Mouse (Mus musculus) midbrain, embryonic 11.5 days (tissue): ENCODE measurements around the gene Fam120a. TPM values are rescaled to one million over a fixed set of nuclear protein-coding genes. Genes with fewer than 3 reads are reported as not detected.
A peak's percentile ranks its signal among the peaks of the same experiment; 100 is the strongest.

ENCODE experiments used
- ATAC-seq: fragments of 200-750 bp; cut with Nextera tagmentation; 2 replicates; pipeline ENCODE4 v1.8.0; 2017; ENCODE audit warnings: moderate TSS enrichment, moderate library complexity; ENCODE audit not compliant: low FRiP score
- DNase-seq: peaks from one replicate; pipeline ENCODE4 v3.0.0; 2015; ENCODE audit warnings: low spot score; ENCODE audit errors: missing footprints
- H3K27ac ChIP-seq: fragments of 300-500 bp; sonication (generic); 2 replicates; pipeline ENCODE4 v1.5.1; 2014; ENCODE audit warnings: low read depth, low read length
- H3K27me3 ChIP-seq: fragments of 300-500 bp; sonication (generic); 2 replicates; pipeline ENCODE4 v1.6.1; 2014; ENCODE audit warnings: mild to moderate bottlenecking, low read length, moderate library complexity, mixed read lengths; ENCODE audit not compliant: control insufficient read depth, insufficient read depth
- H3K36me3 ChIP-seq: fragments of 300-500 bp; sonication (generic); 2 replicates; pipeline ENCODE4 v1.6.1; 2014; ENCODE audit warnings: mild to moderate bottlenecking, low read length, moderate library complexity, mixed read lengths; ENCODE audit not compliant: control insufficient read depth, insufficient read depth
- H3K4me1 ChIP-seq: fragments of 300-500 bp; sonication (generic); 2 replicates; pipeline ENCODE4 v1.6.1; 2014; ENCODE audit warnings: low read length; ENCODE audit not compliant: control insufficient read depth, insufficient read depth
- H3K4me2 ChIP-seq: fragments of 300-500 bp; sonication (generic); 2 replicates; pipeline ENCODE4 v1.6.1; 2014; ENCODE audit warnings: mild to moderate bottlenecking, moderate library complexity
- H3K4me3 ChIP-seq: fragments of 300-500 bp; sonication (generic); 2 replicates; pipeline ENCODE4 v1.5.1; 2014; ENCODE audit warnings: low read depth, low read length
- H3K9ac ChIP-seq: fragments of 300-500 bp; sonication (generic); 2 replicates; pipeline ENCODE4 v1.6.1; 2014; ENCODE audit warnings: low read length
- H3K9me3 ChIP-seq: fragments of 300-500 bp; sonication (generic); 2 replicates; pipeline ENCODE4 v1.6.1; 2016; ENCODE audit warnings: low read length; ENCODE audit not compliant: control insufficient read depth
- WGBS: fragments of 180-500 bp; shearing (Covaris S2); extraction: QIAGEN DNeasy Blood & Tissue Kit; methylation state at CpG from one replicate; pipeline ENCODE4 v1.1.7; 2014; 5-methylcytosine and 5-hydroxymethylcytosine counted together
- polyA plus RNA-seq: library from polyadenylated mRNA; unstranded; fragments of >200 nt; fragmentation: Nextera tagmentation; extraction: Ambion mirVana; gene quantifications from 2 replicates; pipeline ENCODE4 v1.2.1, GENCODE M21; 2014

The Fam120a gene
- 17.1 and 19.3 TPM in 2 replicates for polyA plus RNA-seq

DNA sequence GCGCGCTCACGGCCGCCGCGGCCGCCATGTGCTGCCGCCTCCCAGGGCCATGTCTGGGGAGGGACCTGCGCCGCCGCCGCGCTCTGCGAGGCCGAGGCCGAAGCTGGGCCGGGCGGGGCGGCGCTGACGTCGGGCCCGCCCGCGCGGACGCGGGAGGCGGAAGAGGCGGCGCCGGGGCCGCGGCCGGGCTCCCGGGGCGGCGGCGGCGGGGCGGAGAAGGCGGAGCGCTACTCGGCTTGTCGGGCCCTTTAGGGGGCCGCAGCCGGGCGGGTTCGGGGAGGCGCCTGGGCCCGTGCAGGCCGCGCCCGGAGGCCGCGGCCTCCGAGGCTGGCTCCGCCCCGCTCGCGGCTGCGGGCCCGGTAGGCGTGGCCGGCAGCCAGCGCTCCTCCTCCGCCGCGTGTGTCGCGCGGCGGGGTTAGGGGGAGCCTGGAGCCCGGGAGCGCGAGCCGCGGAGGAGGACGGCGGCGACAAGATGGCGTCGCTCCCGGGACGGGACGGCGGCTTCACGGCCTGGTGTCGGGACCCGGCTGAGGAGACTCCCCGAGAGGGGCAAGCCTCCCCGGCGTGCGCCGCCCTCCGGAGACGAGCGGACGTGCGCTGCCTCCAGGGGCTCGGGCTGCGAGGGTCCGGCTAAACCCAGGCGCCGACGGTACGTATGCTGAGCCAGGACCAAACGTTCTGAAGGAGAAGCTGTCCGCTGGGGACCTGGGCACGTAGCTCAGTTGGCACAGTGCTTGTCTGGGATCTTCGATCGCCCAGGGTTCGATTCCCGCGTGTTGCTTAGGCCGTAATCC, at the start of gene Fam120a:
TSS of gene Fam120a (minus strand) at position 62 of the 794 bp plus-strand sequence.
- Histone ChIP-seq H3K4me1 (peaks cover 27% of the 10 kb centered on the region), H3K4me3 (peak within 1 kb of the TSS; percentile 90), H3K27me3 (no peaks in the 10 kb centered on the region), H3K27ac (peak within 1 kb of the TSS; percentile 94), H3K9ac (peak within 1 kb of the TSS; percentile 96), H3K9me3 (no peaks in the 10 kb centered on the region), H3K36me3 (no peaks in the 10 kb centered on the region), H3K4me2 (peak within 1 kb of the TSS; percentile 89)
- under 1% methylated on average over 87 of the region's 116 CpGs for WGBS
- ATAC-seq (peak; percentile 94), DNase-seq (peak; percentile 97)

DNA sequence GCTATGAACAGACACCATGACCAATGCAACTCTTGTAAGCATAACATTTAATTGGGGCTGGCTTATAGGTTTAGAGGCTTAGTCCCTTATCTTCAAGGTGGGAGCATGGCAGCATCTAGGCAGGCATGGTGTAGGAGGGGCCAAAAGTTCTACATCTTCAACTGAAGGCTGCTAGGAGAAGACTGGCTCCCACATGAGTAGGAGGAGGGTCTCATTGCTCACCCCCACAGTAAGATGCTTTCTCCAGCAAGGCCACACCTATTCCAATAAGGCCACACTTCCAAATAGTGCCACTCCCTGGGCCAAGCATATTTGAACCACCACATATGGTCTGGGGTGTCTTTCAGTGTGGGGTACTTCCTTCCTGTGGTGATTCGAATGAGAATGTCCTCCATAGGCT, 49.6 kb upstream of the Fam120a start:
- Histone ChIP-seq H3K4me1 (peaks cover 16% of the 10 kb centered on the region), H3K9ac (no peak overlapping the region), H3K27ac (no peak overlapping the region), H3K4me2 (no peak overlapping the region), H3K4me3 (no peak overlapping the region), H3K36me3 (no peaks in the 10 kb centered on the region), H3K9me3 (peaks cover 4% of the 10 kb centered on the region; the same call in 1 of the 2 replicates), H3K27me3 (0 out of 2 replicates have a peak, but pooled peaks cover 3% of the 10 kb centered on the region)
- WGBS: 100% methylated on average over 1 of the region's 1 CpGs
- ATAC-seq (no peak), DNase-seq (no peak)

DNA sequence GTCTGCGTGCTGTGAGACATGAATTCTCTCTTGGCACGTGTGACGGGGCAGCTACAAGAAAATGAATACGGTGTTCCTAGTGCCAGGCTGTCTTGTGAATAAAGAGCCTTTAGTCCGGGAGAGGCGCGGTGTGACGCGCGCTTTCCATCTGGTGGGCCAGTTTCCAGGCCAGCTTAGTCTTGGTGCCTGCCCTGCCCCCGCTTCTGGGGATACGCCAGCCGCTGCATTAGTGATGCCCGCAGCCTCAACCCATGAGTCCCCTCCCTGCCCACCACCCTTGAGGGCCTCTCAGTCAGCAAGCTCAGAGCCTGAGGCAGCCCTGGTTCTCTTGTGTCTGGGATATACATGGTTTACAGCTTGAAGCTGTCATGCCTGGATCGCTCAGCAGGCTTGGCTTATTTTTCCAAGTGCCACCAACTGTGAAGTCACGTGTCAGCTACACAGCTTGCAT, 48.5 kb upstream of the Fam120a start:
- H3K27me3 ChIP-seq: 0 out of 2 replicates have a peak, but pooled peaks cover 3% of the 10 kb centered on the region
- H3K4me2 ChIP-seq: peak overlapping the region; percentile 43
- WGBS: 2% methylated on average over 16 of the region's 16 CpGs
- peak; percentile 96 for DNase-seq
- peaks cover 4% of the 10 kb centered on the region; the same call in 1 of the 2 replicates for H3K9me3 ChIP-seq
- H3K4me1 ChIP-seq: peaks cover 16% of the 10 kb centered on the region
- H3K4me3 ChIP-seq: peak overlapping the region; percentile 6; the same call in 1 of the 2 replicates
- H3K27ac ChIP-seq: no peak overlapping the region
- peak overlapping the region; percentile 28; the same call in 1 of the 2 replicates for H3K9ac ChIP-seq
- no peaks in the 10 kb centered on the region for H3K36me3 ChIP-seq
- ATAC-seq: peak; percentile 80

DNA sequence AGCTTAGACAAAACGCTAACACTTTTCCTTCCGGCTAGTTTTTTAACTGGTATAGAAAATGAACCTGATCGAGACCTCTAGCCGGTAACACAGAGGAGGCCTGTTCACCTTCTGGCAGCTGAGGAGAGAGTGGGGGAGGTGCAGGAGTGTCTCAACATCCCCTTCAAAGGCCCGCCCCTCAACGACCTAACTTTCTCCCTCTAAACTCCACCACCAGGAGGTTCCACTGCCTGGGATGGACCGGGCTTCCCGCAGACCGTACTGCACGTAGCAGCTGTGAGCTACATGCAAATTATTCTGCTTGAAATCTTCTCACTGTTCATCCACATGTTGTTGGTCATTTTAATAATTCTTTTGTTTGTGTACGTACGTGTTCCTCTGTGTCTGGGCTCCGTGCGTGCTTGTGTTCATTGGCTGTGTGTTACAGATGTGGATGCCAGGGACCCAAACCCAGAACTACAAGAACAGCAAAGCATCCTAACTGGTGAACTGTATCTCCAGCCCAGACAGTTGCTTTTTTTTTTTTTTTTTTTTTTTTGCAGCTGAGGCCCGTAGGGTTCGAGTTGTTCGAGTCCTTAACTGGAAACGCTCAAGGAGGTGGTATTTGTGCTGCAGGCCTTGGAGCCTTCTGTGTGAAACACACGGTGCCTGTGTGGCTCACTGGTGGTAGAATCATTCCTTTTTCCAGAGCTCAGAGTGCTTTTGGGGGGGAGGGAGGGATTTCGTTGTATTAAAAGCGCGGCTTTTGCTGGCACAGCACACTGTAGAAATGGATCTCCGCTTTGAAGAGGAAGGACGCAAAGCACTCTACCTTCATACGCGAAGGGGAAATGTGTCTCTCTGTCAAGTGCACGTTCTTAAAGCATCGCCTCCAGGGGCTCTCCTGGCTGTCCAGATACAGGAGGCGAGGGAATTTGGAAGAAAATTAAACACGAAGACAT, 47.8 kb upstream of the Fam120a start:
- WGBS: 3% methylated on average over 30 of the region's 30 CpGs
- peak overlapping the region; percentile 43 for H3K4me2 ChIP-seq
- H3K9me3 ChIP-seq: peaks cover 4% of the 10 kb centered on the region; the same call in 1 of the 2 replicates
- H3K27me3 ChIP-seq: 0 out of 2 replicates have a peak, but pooled peaks cover 3% of the 10 kb centered on the region
- peaks cover 16% of the 10 kb centered on the region for H3K4me1 ChIP-seq
- peak overlapping the region; percentile 36; the same call in 1 of the 2 replicates for H3K9ac ChIP-seq
- H3K4me3 ChIP-seq: peak overlapping the region; percentile 6; the same call in 1 of the 2 replicates
- no peak overlapping the region for H3K27ac ChIP-seq
- ATAC-seq (peak; percentile 47; the same call in 1 of the 2 replicates), DNase-seq (peak; percentile 93)
- no peaks in the 10 kb centered on the region for H3K36me3 ChIP-seq

DNA sequence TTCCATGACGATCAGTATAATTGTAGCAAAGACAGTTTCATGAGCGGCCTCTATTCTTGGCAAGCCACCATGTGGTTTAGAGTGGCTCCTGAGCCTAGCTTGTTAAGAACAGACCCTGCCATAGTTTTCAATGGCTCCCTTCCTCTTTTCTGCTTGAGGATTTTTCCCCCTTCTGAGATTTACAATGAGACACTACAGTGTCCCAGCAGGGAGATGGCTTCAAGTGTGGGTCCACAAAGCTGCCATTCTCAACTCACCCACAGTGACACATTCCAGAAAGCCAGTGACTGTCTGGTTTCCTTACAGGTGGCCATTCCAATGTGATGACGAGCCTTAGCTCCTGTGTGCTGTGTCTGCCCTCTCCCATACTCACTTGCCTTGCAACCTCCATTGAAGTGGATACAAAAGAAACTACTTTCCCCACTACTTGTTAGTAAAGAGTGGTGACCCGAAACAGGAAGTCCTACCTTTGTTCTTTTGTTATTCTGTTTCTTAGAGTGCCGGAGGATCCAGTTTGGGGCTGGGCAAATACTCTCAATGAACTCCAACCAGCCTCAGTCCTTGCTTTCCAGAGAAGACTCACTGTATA, 45.5 kb upstream of the Fam120a start:
- no peaks in the 10 kb centered on the region for H3K36me3 ChIP-seq
- 0 out of 2 replicates have a peak, but pooled peaks cover 3% of the 10 kb centered on the region for H3K27me3 ChIP-seq
- peaks cover 12% of the 10 kb centered on the region for H3K4me1 ChIP-seq
- no peak overlapping the region for H3K9ac ChIP-seq
- no peak overlapping the region for H3K4me2 ChIP-seq
- 35% methylated on average over 5 of the region's 5 CpGs for WGBS
- H3K9me3 ChIP-seq: peaks cover 4% of the 10 kb centered on the region; the same call in 1 of the 2 replicates
- no peak for DNase-seq
- H3K4me3 ChIP-seq: no peak overlapping the region
- ATAC-seq: no peak
- no peak overlapping the region for H3K27ac ChIP-seq

DNA sequence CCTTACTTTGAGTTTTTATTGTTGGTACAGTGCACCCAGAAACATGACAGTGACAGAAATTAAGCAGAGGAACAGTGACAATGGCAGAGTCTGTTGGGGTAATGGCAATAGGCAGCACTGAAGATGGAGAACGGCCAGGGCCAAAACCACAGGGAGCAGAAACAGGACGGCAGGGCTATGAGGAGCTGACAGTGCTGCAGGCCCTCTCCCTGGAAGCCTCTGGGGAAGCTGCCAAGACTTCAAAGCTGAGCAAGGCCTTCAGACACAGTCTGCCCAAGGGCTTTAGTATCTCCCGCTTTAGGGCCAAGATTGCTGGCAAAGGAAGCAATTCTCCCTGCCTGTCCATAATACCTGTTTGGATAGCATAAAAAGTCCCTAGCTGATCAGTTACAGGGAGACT, 33.9 kb upstream of the Fam120a start:
- no peaks in the 10 kb centered on the region for H3K4me1 ChIP-seq
- ATAC-seq: no peak
- H3K9me3 ChIP-seq: no peaks in the 10 kb centered on the region
- no peak overlapping the region for H3K4me3 ChIP-seq
- no peak for DNase-seq
- no peak overlapping the region for H3K27ac ChIP-seq
- WGBS: 79% methylated on average over 3 of the region's 3 CpGs
- H3K36me3 ChIP-seq: no peaks in the 10 kb centered on the region
- H3K4me2 ChIP-seq: no peak overlapping the region
- no peak overlapping the region for H3K9ac ChIP-seq
- H3K27me3 ChIP-seq: no peaks in the 10 kb centered on the region

DNA sequence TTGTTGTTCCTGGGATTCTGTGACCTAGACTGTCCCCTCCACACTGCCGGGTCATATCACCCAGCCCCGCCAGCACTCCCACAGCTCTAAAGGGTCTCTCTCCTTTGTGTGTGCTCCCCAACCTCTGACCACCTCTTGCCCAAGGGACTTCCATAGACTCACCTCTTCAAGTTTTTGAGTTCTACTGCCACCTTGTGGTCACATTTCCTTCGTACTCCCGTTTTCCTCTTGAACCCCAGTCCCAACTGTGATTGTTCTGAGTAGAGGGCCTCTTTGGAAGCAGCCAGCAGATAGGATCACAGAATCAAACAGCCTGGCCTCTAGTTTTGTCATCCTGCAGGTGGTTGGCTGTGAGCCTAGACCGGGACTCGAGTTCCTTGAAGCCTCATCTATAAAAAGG, 30.8 kb upstream of the Fam120a start:
- no peak overlapping the region for H3K4me3 ChIP-seq
- no peaks in the 10 kb centered on the region for H3K36me3 ChIP-seq
- H3K9me3 ChIP-seq: no peaks in the 10 kb centered on the region
- H3K4me1 ChIP-seq: peaks cover 4% of the 10 kb centered on the region
- no peak overlapping the region for H3K9ac ChIP-seq
- no peak overlapping the region for H3K4me2 ChIP-seq
- no peak overlapping the region for H3K27ac ChIP-seq
- H3K27me3 ChIP-seq: no peaks in the 10 kb centered on the region
- 10% methylated on average over 6 of the region's 6 CpGs for WGBS
- ATAC-seq: peak; percentile 52; the same call in 1 of the 2 replicates
- DNase-seq: peak; percentile 96

DNA sequence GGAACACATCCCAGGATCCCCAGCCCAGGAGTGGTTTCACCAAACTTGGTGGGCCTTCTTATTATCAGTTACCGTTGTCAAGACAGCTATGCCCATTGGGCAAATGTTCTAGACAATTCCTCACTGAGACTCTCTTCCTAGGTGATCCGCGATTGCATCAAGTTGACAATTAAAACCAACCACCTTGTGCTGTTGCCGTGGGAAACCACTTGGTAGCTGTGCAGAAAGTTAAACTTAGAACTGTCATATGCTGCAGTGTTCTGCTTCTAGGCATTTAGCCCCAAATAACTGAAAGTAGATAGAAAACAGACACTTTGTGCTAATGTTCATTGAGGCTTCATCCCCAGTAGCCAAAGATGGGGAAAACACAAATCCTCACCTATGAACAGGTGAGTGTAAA, 28.9 kb upstream of the Fam120a start:
- H3K4me2 ChIP-seq: no peak overlapping the region
- no peak overlapping the region for H3K4me3 ChIP-seq
- no peak overlapping the region for H3K27ac ChIP-seq
- no peak for ATAC-seq
- no peaks in the 10 kb centered on the region for H3K27me3 ChIP-seq
- no peak overlapping the region for H3K9ac ChIP-seq
- H3K9me3 ChIP-seq: no peaks in the 10 kb centered on the region
- WGBS: 89% methylated on average over 4 of the region's 4 CpGs
- H3K4me1 ChIP-seq: peaks cover 4% of the 10 kb centered on the region
- H3K36me3 ChIP-seq: no peaks in the 10 kb centered on the region
- DNase-seq: no peak
